Mouse (Mus musculus) E14TG2a.4 (cell line): ENCODE results near the gene Rgs11.

Experiments
- CTCF ChIP-seq: conservative IDR thresholded peaks from 2 replicates; pipeline ENCODE4 v1.5.1; 2014; ENCODE audit warnings: low read length
- NANOG ChIP-seq: IDR thresholded peaks from 2 replicates; pipeline ENCODE4 v1.6.1; 2014; ENCODE audit warnings: borderline replicate concordance, low read length, mixed read lengths
- POU5F1 ChIP-seq: IDR thresholded peaks from 2 replicates; pipeline ENCODE4 v1.6.1; 2014; ENCODE audit warnings: low read length, borderline replicate concordance

- no peak for TF ChIP-seq CTCF
- no peak for TF ChIP-seq NANOG
- TF ChIP-seq POU5F1 = no peak
Observed at GRCm38 (mm10) chr17:26229776-26230175, 27.0 kb downstream of the Rgs11 start.
